Mouse (Mus musculus) cerebral cortex, adult 2 months (tissue): ENCODE results near the gene Kbtbd6.

Source experiments
- WGBS: fragments of 180-500 bp; shearing (Covaris S2); methylation state at CpG from one replicate; pipeline ENCODE4 v1.1.7; 2018; 5-methylcytosine and 5-hydroxymethylcytosine counted together

The Kbtbd6 gene

GRCm38 (mm10) chr14:79481339-79482151 is 29.9 kb downstream of the Kbtbd6 start, which contains the start of gene Wbp4:
Gene Wbp4, minus strand, starts transcription at chr14:79481520.
- under 1% methylated on average over 84 of the region's 86 CpGs for WGBS

GRCm38 (mm10) chr14:79482251-79482661 is 30.6 kb downstream of the Kbtbd6 start:
- WGBS = under 1% methylated on average over 11 of the region's 11 CpGs

GRCm38 (mm10) chr14:79482747-79483355 is 31.2 kb downstream of the Kbtbd6 start:
- 27% methylated on average over 15 of the region's 15 CpGs for WGBS

- 71% methylated on average over 8 of the region's 8 CpGs for WGBS
These were observed 32.0 kb downstream of the Kbtbd6 start for GRCm38 (mm10) chr14:79483611-79484120.

- 40% methylated on average over 8 of the region's 8 CpGs for WGBS
These were observed 35.0 kb downstream of the Kbtbd6 start for GRCm38 (mm10) chr14:79486617-79486992.

- WGBS = 13% methylated on average over 19 of the region's 19 CpGs
These were observed 35.5 kb downstream of the Kbtbd6 start for GRCm38 (mm10) chr14:79486993-79487731.

GRCm38 (mm10) chr14:79488531-79488930 is 36.9 kb downstream of the Kbtbd6 start:
- WGBS = 85% methylated on average over 9 of the region's 9 CpGs

GRCm38 (mm10) chr14:79489150-79489549 is 37.5 kb downstream of the Kbtbd6 start:
- WGBS = 78% methylated on average over 12 of the region's 12 CpGs

GRCm38 (mm10) chr14:79490246-79490645 is 38.6 kb downstream of the Kbtbd6 start:
- 71% methylated on average over 3 of the region's 3 CpGs for WGBS

- WGBS = 90% methylated on average over 6 of the region's 6 CpGs
These were observed 42.7 kb downstream of the Kbtbd6 start for GRCm38 (mm10) chr14:79494349-79494748.

- WGBS = 87% methylated on average over 9 of the region's 9 CpGs
These were observed 47.7 kb downstream of the Kbtbd6 start for GRCm38 (mm10) chr14:79499326-79499725.

GRCm38 (mm10) chr14:79500756-79501155 is 49.1 kb downstream of the Kbtbd6 start:
- WGBS = 68% methylated on average over 4 of the region's 4 CpGs

GRCm38 (mm10) chr14:79503371-79504075 is 51.9 kb downstream of the Kbtbd6 start:
- WGBS = 50% methylated on average over 5 of the region's 5 CpGs
